Mouse (Mus musculus): ENCODE measurements around the gene Fbxw8. TPM values are rescaled to one million over a fixed set of nuclear protein-coding genes. Genes with fewer than 3 reads are reported as not detected.
A peak's percentile ranks its signal among the peaks of the same experiment; 100 is the strongest.

The Fbxw8 gene
- polyA plus RNA-seq, 1 experiment from 2014 or later = 25.6 TPM

DNA sequence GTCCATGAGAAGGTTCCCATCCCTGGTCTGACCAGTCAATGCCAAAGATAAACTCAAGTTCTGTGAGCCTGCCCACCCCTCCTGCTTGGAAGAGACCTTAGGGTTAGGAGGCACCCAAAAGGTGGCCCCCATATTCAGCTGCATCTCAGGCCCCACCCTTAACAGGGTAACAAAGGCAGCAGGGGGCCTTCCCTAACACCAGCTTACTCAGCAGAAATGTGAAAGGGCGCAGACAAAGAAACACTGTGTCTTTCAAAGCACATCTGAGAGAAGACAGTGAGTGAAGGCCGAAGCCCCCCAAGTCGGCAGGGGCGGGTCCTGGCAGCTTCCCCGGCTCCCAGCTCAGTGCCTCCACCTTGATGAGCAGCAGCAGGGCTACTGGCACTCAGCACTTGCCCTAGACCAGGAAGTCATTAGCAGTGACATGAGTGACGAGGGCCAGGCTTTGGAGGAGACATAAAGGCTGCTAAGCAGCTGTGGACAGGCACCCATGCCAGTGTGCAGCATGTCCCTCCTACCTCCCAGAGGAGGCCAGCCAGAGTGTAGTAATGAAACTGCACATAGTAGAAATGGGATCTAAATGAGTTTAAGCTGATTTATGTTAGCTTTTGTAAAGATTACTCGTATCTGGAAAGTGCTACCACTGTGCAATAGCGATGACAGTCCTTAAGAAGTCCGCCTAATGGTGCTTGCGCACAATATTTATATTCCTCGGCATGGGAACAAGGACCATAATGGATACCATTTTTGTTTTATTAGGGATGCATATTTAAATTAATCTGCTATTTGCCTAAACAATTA is 56.0 kb downstream of the Fbxw8 start:
- H3K4me2 ChIP-seq (replicated peaks) = no peak overlapping the region
- ATAC-seq = no peak
- no peaks in the 10 kb centered on the region for H3K27me3 ChIP-seq
- 77% methylated on average over 11 of the region's 11 CpGs for WGBS
- no peak overlapping the region for H3K4me3 ChIP-seq (replicated peaks)
- H3K27ac ChIP-seq = peak overlapping the region; percentile 51
- H3K9ac ChIP-seq (replicated peaks) = no peak overlapping the region
- H3K36me3 ChIP-seq = peaks cover 24% of the 10 kb centered on the region
- peaks cover 19% of the 10 kb centered on the region for H3K4me1 ChIP-seq (replicated peaks)
- no peaks in the 10 kb centered on the region for H3K9me3 ChIP-seq

GRCm38 (mm10) chr5:118096317-118096716 is 58.9 kb downstream of the Fbxw8 start:
- WGBS = 92% methylated on average over 3 of the region's 3 CpGs
- H3K27ac ChIP-seq = no peak overlapping the region

GRCm38 (mm10) chr5:118095849-118096248 is 59.4 kb downstream of the Fbxw8 start:
- WGBS = 90% methylated on average over 4 of the region's 4 CpGs
- H3K27me3 ChIP-seq = no peaks in the 10 kb centered on the region
- H3K4me1 ChIP-seq (replicated peaks) = peaks cover 27% of the 10 kb centered on the region
- peaks cover 57% of the 10 kb centered on the region for H3K36me3 ChIP-seq
- ATAC-seq = no peak
- no peak overlapping the region for H3K4me2 ChIP-seq (replicated peaks)
- H3K27ac ChIP-seq = no peak overlapping the region
- H3K4me3 ChIP-seq (replicated peaks) = no peak overlapping the region
- no peak overlapping the region for H3K9ac ChIP-seq (replicated peaks)
- H3K9me3 ChIP-seq = no peaks in the 10 kb centered on the region

More at GRCm38 (mm10) chr5:118096317-118096716, 58.9 kb downstream of the Fbxw8 start:
- no peak for ATAC-seq
- Histone ChIP-seq H3K4me2 (replicated peaks) (no peak overlapping the region), H3K4me3 (replicated peaks) (no peak overlapping the region), H3K36me3 (peaks cover 53% of the 10 kb centered on the region), H3K9ac (replicated peaks) (no peak overlapping the region), H3K27me3 (no peaks in the 10 kb centered on the region), H3K4me1 (replicated peaks) (peaks cover 28% of the 10 kb centered on the region), H3K9me3 (no peaks in the 10 kb centered on the region)

DNA sequence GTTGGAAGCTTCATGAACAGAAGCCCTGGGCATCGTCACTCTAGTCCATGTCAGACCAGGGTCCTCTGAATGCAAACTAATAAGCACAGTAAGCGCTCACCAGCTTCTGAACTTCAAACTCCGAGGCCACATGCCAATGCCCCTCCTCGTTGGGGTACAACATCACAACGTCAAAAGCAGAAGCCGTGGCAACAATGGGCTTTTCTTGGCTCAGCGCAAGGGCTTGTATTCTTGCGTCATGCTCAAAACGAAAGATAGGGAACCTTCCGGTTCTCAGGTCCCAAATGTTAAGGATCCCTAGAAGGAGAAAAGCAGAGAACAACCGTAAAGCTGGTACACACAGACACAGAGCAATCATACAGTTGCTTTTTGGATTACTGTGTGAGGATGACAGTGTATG is 59.8 kb downstream of the Fbxw8 start:
- Histone ChIP-seq H3K27ac (no peak overlapping the region), H3K4me1 (replicated peaks) (peaks cover 23% of the 10 kb centered on the region), H3K4me3 (replicated peaks) (no peak overlapping the region), H3K36me3 (peaks cover 61% of the 10 kb centered on the region), H3K9ac (replicated peaks) (no peak overlapping the region), H3K4me2 (replicated peaks) (no peak overlapping the region), H3K9me3 (no peaks in the 10 kb centered on the region), H3K27me3 (no peaks in the 10 kb centered on the region)
- ATAC-seq = no peak
- WGBS = 93% methylated on average over 11 of the region's 11 CpGs

DNA sequence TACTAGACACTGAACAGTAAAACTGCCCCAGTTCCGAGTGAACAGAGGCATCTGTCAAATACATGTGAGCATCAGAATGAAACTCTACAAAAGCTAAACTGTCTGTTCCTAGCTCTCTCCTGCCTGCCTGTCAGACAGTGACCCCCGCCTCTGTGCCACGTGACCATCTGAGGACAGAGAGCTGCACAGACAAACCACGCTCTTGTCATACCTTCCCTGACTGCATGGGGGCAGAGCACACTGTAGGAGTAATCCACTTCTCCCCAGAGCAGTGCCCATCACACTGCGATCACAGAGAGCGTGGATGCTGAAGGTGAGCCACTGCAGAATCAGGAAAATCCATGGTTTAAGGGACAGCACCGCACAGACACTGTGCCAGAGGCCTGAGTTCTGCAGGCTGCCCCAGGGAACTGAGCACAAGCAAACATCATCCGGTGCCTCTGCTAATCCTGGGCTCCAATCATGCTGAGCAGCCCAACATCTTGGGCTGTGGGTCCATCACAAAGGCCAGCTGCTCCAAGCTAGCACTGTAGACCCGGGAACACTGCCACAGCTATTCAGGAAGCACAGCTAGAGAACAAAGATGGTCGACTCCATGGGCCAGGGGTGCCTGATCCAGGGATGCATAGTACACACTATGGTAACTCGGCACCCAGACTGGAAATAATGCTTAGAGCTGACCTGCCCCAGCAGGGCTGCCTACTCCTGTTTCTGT is 61.8 kb downstream of the Fbxw8 start:
- Histone ChIP-seq H3K9me3 (no peaks in the 10 kb centered on the region), H3K4me3 (replicated peaks) (no peak overlapping the region), H3K27ac (peak overlapping the region; percentile 32; the same call in 1 of the 2 replicates), H3K4me2 (replicated peaks) (no peak overlapping the region), H3K4me1 (replicated peaks) (peaks cover 26% of the 10 kb centered on the region), H3K27me3 (no peaks in the 10 kb centered on the region), H3K36me3 (peaks cover 66% of the 10 kb centered on the region), H3K9ac (replicated peaks) (no peak overlapping the region; the same call in 1 of the 2 replicates)
- 72% methylated on average over 11 of the region's 11 CpGs for WGBS
- ATAC-seq = no peak

- H3K27ac ChIP-seq = no peak overlapping the region
- no peak overlapping the region for H3K4me2 ChIP-seq (replicated peaks)
- no peaks in the 10 kb centered on the region for H3K27me3 ChIP-seq
- no peak overlapping the region for H3K4me3 ChIP-seq (replicated peaks)
- no peaks in the 10 kb centered on the region for H3K9me3 ChIP-seq
- H3K4me1 ChIP-seq (replicated peaks) = peaks cover 41% of the 10 kb centered on the region
- no peak overlapping the region for H3K9ac ChIP-seq (replicated peaks)
- no peak for ATAC-seq
- peaks cover 56% of the 10 kb centered on the region for H3K36me3 ChIP-seq
- 96% methylated on average over 2 of the region's 2 CpGs for WGBS
Observed at GRCm38 (mm10) chr5:118090837-118091236, 64.4 kb downstream of the Fbxw8 start.

- H3K9ac ChIP-seq (replicated peaks) = no peak overlapping the region
- H3K4me1 ChIP-seq (replicated peaks) = peaks cover 48% of the 10 kb centered on the region
- H3K27me3 ChIP-seq = no peaks in the 10 kb centered on the region
- WGBS = 96% methylated on average over 6 of the region's 6 CpGs
- H3K36me3 ChIP-seq = peaks cover 49% of the 10 kb centered on the region
- no peak overlapping the region for H3K4me3 ChIP-seq (replicated peaks)
- H3K9me3 ChIP-seq = no peaks in the 10 kb centered on the region
- peak overlapping the region; percentile 76 for H3K27ac ChIP-seq
- H3K4me2 ChIP-seq (replicated peaks) = no peak overlapping the region
- ATAC-seq = no peak
Observed at GRCm38 (mm10) chr5:118090101-118090500, 65.2 kb downstream of the Fbxw8 start.

- peaks cover 40% of the 10 kb centered on the region for H3K36me3 ChIP-seq
- H3K9me3 ChIP-seq = no peaks in the 10 kb centered on the region
- no peak overlapping the region for H3K9ac ChIP-seq (replicated peaks)
- no peak overlapping the region for H3K4me3 ChIP-seq (replicated peaks)
- H3K4me1 ChIP-seq (replicated peaks) = peaks cover 58% of the 10 kb centered on the region
- H3K4me2 ChIP-seq (replicated peaks) = 0 out of 2 replicates have a peak overlapping the region, but pooled peaks have one; percentile 7
- peak; percentile 85 for ATAC-seq
- H3K27ac ChIP-seq = peak overlapping the region; percentile 76
- WGBS = 39% methylated on average over 7 of the region's 7 CpGs
- no peaks in the 10 kb centered on the region for H3K27me3 ChIP-seq
Observed at GRCm38 (mm10) chr5:118089102-118089501, 66.2 kb downstream of the Fbxw8 start.

GRCm38 (mm10) chr5:118086956-118087355 is 68.3 kb downstream of the Fbxw8 start:
- no peak for ATAC-seq
- Histone ChIP-seq H3K4me1 (replicated peaks) (peaks cover 70% of the 10 kb centered on the region), H3K9ac (replicated peaks) (no peak overlapping the region), H3K36me3 (peaks cover 19% of the 10 kb centered on the region), H3K9me3 (no peaks in the 10 kb centered on the region), H3K4me3 (replicated peaks) (no peak overlapping the region), H3K4me2 (replicated peaks) (no peak overlapping the region), H3K27ac (no peak overlapping the region), H3K27me3 (no peaks in the 10 kb centered on the region)
- 73% methylated on average over 7 of the region's 7 CpGs for WGBS

GRCm38 (mm10) chr5:118085313-118085712 is 70.0 kb downstream of the Fbxw8 start:
- Histone ChIP-seq H3K4me1 (replicated peaks) (peaks cover 86% of the 10 kb centered on the region), H3K9me3 (no peaks in the 10 kb centered on the region), H3K4me2 (replicated peaks) (no peak overlapping the region), H3K27me3 (no peaks in the 10 kb centered on the region), H3K4me3 (replicated peaks) (no peak overlapping the region), H3K27ac (peak overlapping the region; percentile 81; the same call in 1 of the 2 replicates), H3K36me3 (peaks cover 3% of the 10 kb centered on the region), H3K9ac (replicated peaks) (no peak overlapping the region)
- WGBS = 71% methylated on average over 7 of the region's 7 CpGs
- no peak for ATAC-seq

DNA sequence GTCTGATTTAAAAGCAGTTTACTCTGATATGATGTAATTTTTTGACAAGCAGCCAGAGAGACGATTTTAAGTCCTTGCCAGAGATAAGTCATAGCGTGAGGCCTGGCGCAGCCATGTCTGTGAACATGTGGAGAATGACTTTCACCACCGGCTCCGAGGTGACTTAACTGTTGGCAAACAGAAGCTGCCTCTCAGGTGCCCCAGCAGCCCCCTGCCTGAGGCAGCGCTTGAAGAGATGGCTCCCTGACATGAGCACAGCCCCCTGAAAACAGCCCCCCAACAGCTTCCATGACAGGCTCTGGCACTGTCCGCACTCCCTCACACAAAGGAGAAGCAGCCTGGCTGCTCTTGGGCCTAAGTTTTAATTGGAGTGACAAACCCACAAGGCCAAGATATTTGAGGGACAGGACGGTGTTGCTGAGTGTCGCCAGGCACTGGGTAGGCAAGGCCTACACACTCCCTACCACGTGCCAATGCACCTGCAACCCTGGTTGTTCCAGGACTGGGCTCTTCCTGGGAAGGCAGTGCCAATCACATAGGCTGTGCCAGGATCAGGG is 71.0 kb downstream of the Fbxw8 start:
- no peaks in the 10 kb centered on the region for H3K27me3 ChIP-seq
- H3K9ac ChIP-seq (replicated peaks) = peak overlapping the region; percentile 36; the same call in 1 of the 2 replicates
- H3K9me3 ChIP-seq = no peaks in the 10 kb centered on the region
- no peak overlapping the region for H3K4me2 ChIP-seq (replicated peaks)
- 0 out of 2 replicates have a peak, but pooled peaks have one; percentile 7 for ATAC-seq
- WGBS = 59% methylated on average over 10 of the region's 10 CpGs
- no peak overlapping the region for H3K4me3 ChIP-seq (replicated peaks)
- no peaks in the 10 kb centered on the region for H3K36me3 ChIP-seq
- peaks cover 86% of the 10 kb centered on the region for H3K4me1 ChIP-seq (replicated peaks)
- H3K27ac ChIP-seq = peak overlapping the region; percentile 81
